Mouse (Mus musculus) gastrocnemius, postnatal 14 days (tissue): ENCODE results near the gene Srpr. TPM values are rescaled to one million over a fixed set of nuclear protein-coding genes. Genes with fewer than 3 reads are reported as not detected.

Experiments
- DNase-seq: peaks from one replicate; pipeline ENCODE4 v3.0.0; 2021; ENCODE audit warnings: mixed read lengths
- intact Hi-C: fragments of 180-260 bp; cut with DNase I; formaldehyde crosslinking; loops from one replicate; pipeline ENCODE4 v1.15.1; 2025; ENCODE audit warnings: low total_unique reads
- total RNA-seq, 2 experiments: library from RNA; stranded (reverse); gene quantifications; 2 replicates each; pipeline ENCODE4 v1.2.3; 2021

Srpr gene
- total RNA-seq, 2 experiments from 2014 or later, result 167 to 168 TPM

- DNase-seq, result no peak
- intact Hi-C loops, result loop anchor here (5.0 to 10.0 kb wide), 2 partner anchors 135 to 232 kb away; partner anchors contain the start of gene Cdon
Observed at GRCm38 (mm10) chr9:35289992-35290391, 90.0 kb downstream of the Srpr start.

GRCm38 (mm10) chr9:35290417-35290816, 90.4 kb downstream of the Srpr start:
- DNase-seq, result no peak
- intact Hi-C loops, result no loop called here

- intact Hi-C loops, result no loop called here
- DNase-seq, result no peak
Observed at GRCm38 (mm10) chr9:35290916-35291315, 90.9 kb downstream of the Srpr start.

DNA sequence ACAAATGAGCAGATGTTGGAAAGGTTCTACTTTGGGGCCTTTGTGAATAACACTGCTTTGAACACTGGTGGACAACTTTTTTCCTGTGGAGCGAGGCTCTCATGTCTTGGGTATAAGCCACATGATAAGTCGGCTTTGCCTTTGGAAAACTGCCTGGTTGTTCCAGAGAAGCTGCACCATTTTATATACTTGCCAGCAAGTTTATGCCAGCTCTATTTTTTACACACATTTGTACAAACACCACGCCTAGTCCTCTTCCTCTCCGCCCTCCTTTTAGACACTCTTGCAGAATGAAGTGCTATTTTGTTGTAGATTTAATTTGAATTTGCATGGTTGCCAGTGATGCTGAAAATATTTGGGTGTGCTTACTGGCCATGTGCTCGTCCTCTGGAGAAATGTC, 93.5 kb downstream of the Srpr start:
- intact Hi-C loops, result no loop called here
- DNase-seq, result no peak

Other genes starting within 250 kb of the Srpr start
- 1 to 10 TPM; 5.8 to 7.3 TPM for gene St3gal4, start 80.9 kb upstream of the Srpr start, total RNA-seq
- 1 to 10 TPM; 5.8 to 7.4 TPM for gene Dcps, start 24.1 kb upstream of the Srpr start, total RNA-seq
- 10 to 100 TPM; 17.0 to 20.0 TPM for gene Tirap, start 116 bp downstream of the Srpr start, total RNA-seq
- 10 to 100 TPM; 34.7 to 40.1 TPM for gene Foxred1, start 10.9 kb downstream of the Srpr start, total RNA-seq
- 10 to 100 TPM; 18.1 to 19.8 TPM for gene Fam118b, start 67.6 kb downstream of the Srpr start, total RNA-seq
- 1 to 10 TPM; 6.7 to 6.8 TPM for gene Rpusd4, start 67.7 kb downstream of the Srpr start, total RNA-seq
- 10 to 100 TPM; 17.7 to 21.7 TPM for gene Cdon, start 221.0 kb downstream of the Srpr start, total RNA-seq